Mouse (Mus musculus) erythroblast, embryonic 14.5 days (primary cell): Measurements from ENCODE around the gene Diras2. TPM values are rescaled to one million over a fixed set of nuclear protein-coding genes. Genes with fewer than 3 reads are reported as not detected.

ENCODE experiments used
- H3K27me3 ChIP-seq: 2 replicates; pipeline ENCODE4 v1.6.1; 2012; ENCODE audit warnings: inconsistent platforms; ENCODE audit not compliant: control insufficient read depth
- H3K36me3 ChIP-seq: 2 replicates; pipeline ENCODE4 v1.6.1; 2012; ENCODE audit warnings: mild to moderate bottlenecking, inconsistent platforms; ENCODE audit not compliant: control insufficient read depth
- H3K4me1 ChIP-seq: 2 replicates; pipeline ENCODE4 v1.6.1; 2012; ENCODE audit warnings: inconsistent platforms; ENCODE audit not compliant: control insufficient read depth
- H3K4me3 ChIP-seq: replicated peaks from 2 replicates; pipeline ENCODE3; 2012; ENCODE audit warnings: moderate library complexity, mild to moderate bottlenecking, inconsistent platforms
- H3K9me3 ChIP-seq: 2 replicates; pipeline ENCODE4 v1.6.1; 2012; ENCODE audit warnings: low read length, inconsistent platforms, mixed read lengths; ENCODE audit not compliant: control insufficient read depth
- GATA1 ChIP-seq: IDR thresholded peaks from 2 replicates; pipeline ENCODE4 v1.6.1; 2012; ENCODE audit warnings: low read length, inconsistent platforms, mixed read lengths
- TAL1 ChIP-seq: IDR thresholded peaks from 3 replicates; pipeline ENCODE4 v1.6.1; 2012; ENCODE audit warnings: low read length, inconsistent platforms, mixed read lengths
- polyA plus RNA-seq: library from polyadenylated mRNA; stranded (reverse); fragments of >175 nt; gene quantifications from 2 replicates; pipeline ENCODE4 v1.2.3, GENCODE M21; 2012

Diras2 gene
- polyA plus RNA-seq, 1 experiment: not detected

DNA sequence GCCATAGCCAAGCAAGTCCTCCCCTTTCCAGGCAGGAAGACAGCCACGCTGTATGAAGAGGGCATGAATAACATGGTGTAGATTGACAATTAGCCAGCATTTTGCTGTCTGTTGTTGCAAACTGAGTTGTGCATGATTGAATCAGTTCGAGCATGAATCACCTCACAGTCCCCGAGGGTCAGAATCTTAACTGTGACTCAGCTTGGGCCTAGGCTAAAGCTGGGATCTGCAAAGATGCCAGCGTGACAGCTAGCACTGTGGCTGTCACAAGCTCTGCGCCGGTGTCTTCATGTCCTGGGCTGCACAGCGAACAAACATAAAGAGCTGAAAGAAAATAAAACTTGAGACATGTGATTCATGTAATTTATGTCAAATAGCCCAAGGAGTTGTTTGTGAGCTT lies 42.3 kb downstream of the Diras2 start:
- TF ChIP-seq TAL1: no peak
- TF ChIP-seq GATA1: no peak
- H3K4me3 ChIP-seq: no peak overlapping the region

DNA sequence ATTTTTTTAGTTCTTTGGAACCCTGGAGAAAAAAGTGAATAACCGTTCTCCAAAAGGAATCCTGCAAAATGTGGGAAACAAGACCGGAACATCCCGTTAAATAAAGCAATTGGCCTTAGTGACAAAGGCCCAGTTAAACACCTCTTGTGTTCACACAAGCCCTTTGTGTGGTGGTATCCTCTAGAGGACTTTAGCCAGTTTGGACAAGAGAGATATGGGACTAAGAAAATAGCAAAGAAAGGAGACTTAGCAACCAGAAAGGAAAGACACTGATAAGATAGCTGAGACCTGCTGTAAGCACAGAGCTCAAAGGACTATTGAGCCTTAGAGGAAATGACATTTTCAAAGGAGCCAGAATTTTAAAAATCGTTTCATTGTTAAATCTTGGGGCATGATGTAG lies 47.0 kb downstream of the Diras2 start:
- no peaks in the 10 kb centered on the region for H3K36me3 ChIP-seq
- H3K4me3 ChIP-seq: no peak overlapping the region
- no peaks in the 10 kb centered on the region for H3K27me3 ChIP-seq
- H3K9me3 ChIP-seq: peaks cover 2% of the 10 kb centered on the region; the same call in 1 of the 2 replicates
- TF ChIP-seq TAL1 (no peak), GATA1 (no peak)
- H3K4me1 ChIP-seq: no peaks in the 10 kb centered on the region

More for the DNA sequence above, 42.3 kb downstream of the Diras2 start:
- no peaks in the 10 kb centered on the region for H3K36me3 ChIP-seq
- peaks cover 6% of the 10 kb centered on the region for H3K9me3 ChIP-seq
- H3K4me1 ChIP-seq: no peaks in the 10 kb centered on the region
- H3K27me3 ChIP-seq: no peaks in the 10 kb centered on the region

DNA sequence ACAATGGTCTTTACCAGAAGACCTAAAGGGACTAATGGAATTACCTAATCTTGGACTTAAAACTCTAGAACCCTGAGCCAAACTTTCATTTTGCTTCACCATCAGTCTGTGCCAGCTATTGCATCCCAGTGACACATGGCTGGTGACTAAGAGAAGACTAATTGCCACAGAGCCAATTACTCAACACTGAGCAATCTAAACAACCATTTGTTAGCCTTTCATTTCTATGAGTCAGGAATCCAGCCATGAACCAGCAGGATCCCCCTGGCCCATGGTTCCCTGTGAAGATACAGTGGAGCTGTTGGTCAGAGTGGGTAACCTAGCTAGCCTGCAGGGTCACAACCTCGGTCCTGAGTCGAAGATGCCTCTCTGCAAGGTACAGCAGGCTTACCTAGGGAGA lies 49.3 kb downstream of the Diras2 start:
- Histone ChIP-seq H3K4me1 (no peaks in the 10 kb centered on the region), H3K4me3 (no peak overlapping the region), H3K27me3 (no peaks in the 10 kb centered on the region), H3K9me3 (no peaks in the 10 kb centered on the region), H3K36me3 (no peaks in the 10 kb centered on the region)
- TF ChIP-seq GATA1: no peak
- TF ChIP-seq TAL1: no peak

DNA sequence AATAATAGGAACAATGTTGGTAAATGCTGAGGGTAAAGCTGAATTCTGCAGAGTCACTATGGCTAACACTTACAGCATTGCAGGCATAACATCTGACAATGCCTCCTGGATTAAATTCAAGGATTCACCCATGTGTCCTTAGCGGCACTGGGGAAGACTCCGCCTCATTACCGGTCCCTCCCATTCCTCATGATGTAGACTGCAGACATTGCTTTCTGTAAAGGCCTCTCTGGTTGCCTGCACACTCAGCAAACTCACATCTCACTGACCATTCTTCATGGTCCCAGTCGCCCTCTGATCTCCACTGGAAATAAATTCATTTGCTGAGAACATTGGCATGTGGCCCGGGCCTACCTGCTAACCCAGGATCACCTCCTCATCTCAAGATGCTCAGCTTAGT lies 51.9 kb downstream of the Diras2 start:
- Histone ChIP-seq H3K4me3 (no peak overlapping the region), H3K36me3 (no peaks in the 10 kb centered on the region), H3K27me3 (no peaks in the 10 kb centered on the region), H3K9me3 (no peaks in the 10 kb centered on the region), H3K4me1 (no peaks in the 10 kb centered on the region)
- TF ChIP-seq TAL1 (no peak), GATA1 (no peak)

DNA sequence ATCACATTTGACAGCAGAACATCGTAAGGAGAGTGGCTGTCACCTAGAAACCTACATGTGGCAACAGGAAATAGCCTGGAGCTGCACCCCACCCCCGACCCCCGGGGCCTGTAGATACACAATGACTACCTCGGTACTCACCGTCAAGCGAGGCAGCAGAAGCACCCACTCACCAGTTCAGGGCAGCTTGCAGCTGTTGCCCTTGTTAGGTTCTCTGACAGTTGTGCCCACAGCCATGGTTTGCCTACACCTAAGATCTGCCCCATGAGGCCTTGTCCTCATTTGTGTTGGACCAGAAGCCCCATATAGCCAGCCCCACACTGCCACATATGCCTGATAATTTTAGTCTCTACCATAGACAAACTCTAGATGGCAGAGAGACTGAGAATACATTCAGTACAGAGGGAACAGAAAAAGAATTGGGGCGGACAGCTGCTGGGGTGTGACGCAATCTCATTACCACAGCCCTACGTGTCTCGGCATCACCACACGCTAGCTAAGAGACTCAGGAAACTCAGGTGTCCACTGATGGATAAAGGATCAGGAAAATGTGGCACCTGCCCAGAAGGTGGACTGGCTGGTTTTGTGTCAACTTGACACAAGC lies 54.0 kb downstream of the Diras2 start:
- H3K36me3 ChIP-seq: no peaks in the 10 kb centered on the region
- H3K9me3 ChIP-seq: no peaks in the 10 kb centered on the region
- no peaks in the 10 kb centered on the region for H3K27me3 ChIP-seq
- H3K4me3 ChIP-seq: no peak overlapping the region
- TF ChIP-seq GATA1: no peak
- no peak for TF ChIP-seq TAL1
- no peaks in the 10 kb centered on the region for H3K4me1 ChIP-seq

DNA sequence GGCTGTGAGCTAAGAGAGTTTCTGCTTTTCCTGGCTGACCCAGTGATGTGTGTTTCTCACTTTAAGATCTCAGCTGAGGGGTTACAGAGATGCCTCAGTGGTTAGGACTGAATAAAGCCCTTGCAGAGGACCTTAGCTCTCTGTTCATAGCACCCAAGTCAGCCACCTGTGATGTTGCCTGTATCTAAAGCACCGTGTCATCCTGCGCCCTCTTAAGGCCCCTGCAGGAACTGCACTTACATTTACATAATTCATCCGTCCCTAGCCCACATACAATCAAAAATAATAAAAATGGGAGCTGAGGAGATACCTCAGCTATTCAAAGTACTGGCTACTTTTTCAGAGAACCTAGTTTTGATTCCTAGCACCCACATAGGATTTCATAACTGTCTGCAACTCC lies 54.9 kb downstream of the Diras2 start:
- Histone ChIP-seq H3K36me3 (no peaks in the 10 kb centered on the region), H3K9me3 (no peaks in the 10 kb centered on the region), H3K27me3 (no peaks in the 10 kb centered on the region), H3K4me1 (no peaks in the 10 kb centered on the region), H3K4me3 (no peak overlapping the region)
- TF ChIP-seq GATA1 (no peak), TAL1 (no peak)

DNA sequence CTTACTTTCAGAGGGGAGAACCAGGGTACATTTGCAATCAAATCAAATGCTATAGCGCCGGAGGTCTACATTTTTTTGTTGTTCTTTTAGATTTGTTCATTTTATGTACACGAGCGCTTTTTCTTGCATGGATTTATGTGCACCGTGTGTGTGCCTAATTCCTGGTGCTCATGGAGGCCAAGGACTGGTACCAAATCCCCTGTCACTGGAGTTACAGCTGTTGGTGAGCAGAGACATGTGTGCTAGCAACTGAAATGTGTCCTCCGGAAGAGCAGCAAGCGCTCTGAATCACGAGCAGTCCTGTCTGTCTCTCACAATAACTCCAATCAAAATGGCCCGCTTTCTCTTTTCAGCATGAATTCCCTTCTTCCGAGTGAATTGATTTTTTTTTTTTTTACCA lies 55.8 kb downstream of the Diras2 start:
- Histone ChIP-seq H3K36me3 (no peaks in the 10 kb centered on the region), H3K27me3 (no peaks in the 10 kb centered on the region), H3K9me3 (no peaks in the 10 kb centered on the region), H3K4me3 (no peak overlapping the region), H3K4me1 (no peaks in the 10 kb centered on the region)
- TF ChIP-seq GATA1: no peak

DNA sequence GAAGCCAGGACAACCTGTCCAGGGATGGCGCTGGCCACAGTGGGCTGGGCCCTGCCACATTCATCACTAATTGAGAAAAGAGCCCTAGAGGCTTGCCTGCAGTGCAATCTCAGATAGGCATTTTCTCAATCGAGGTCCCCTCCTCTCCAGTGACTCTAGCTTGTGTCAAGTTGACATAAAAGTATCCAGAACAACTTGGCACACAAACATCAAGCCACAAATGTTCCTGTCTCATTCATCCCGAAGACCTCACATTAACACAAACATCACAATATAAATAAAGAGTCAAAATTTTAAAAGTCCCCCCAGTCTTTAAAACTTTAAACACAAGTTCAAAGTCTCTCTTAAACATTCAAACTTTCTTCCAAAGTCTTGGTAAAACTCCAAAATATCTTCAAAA lies 56.3 kb downstream of the Diras2 start:
- Histone ChIP-seq H3K27me3 (no peaks in the 10 kb centered on the region), H3K4me1 (no peaks in the 10 kb centered on the region), H3K4me3 (no peak overlapping the region), H3K36me3 (no peaks in the 10 kb centered on the region), H3K9me3 (no peaks in the 10 kb centered on the region)
- TF ChIP-seq TAL1 (no peak), GATA1 (no peak)

DNA sequence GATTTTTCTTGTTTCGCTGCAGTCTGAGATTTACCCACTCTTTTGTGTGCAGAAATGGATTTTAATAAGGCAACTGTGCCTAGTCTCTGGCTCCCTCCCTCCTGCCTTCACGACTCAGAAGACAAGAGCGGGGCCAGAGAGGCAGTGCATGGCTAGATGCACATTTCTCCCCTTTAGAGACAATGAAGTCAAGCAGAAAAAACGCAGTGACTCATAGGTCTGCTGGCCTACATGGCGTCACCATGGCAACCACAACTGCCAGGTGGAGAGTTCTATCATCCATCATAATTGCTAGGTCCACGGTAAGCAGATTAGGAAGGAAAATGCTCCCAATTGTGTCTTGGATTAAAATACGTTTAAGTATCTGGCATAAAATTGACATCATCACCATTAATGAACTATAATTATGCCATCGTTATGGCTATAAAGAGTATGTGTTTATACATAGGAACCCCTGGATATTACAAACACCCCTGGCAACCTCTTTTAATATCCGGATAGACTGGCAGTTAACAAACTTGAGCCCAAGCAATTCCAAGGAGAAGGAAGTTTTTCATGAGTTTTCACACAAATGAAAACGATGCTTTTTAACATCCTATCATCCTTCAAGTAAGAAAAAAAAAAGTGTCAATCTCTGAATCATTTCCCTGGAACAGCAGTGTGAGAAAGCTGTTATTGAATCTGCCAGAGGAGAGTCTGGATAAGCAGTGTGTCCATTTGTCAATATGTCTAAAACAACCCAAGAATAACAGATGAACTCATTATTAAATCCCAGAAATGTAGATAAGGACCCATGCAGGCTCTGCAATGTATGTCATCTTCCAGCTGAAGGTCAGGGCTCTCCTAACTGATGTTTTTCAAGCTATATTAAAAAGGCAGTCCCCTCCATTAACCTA lies 61.0 kb downstream of the Diras2 start:
- H3K4me3 ChIP-seq: no peak overlapping the region
- H3K9me3 ChIP-seq: no peaks in the 10 kb centered on the region

More for the DNA sequence above, 61.0 kb downstream of the Diras2 start:
- Histone ChIP-seq H3K4me1 (no peaks in the 10 kb centered on the region), H3K36me3 (no peaks in the 10 kb centered on the region), H3K27me3 (no peaks in the 10 kb centered on the region)
- no peak for TF ChIP-seq GATA1
- TF ChIP-seq TAL1: no peak
